Mouse (Mus musculus) thymus, adult 2 months (tissue): ENCODE data around the gene Zfp316. TPM values are rescaled to one million over a fixed set of nuclear protein-coding genes. Genes with fewer than 3 reads are reported as not detected.

Experiments
- DNase-seq: peaks from one replicate; pipeline ENCODE4 v3.0.0; 2021
- H3K27ac ChIP-seq: fragments of 200-500 bp; 2 replicates; pipeline ENCODE4 v1.5.1; 2012; ENCODE audit warnings: low read length, control low read depth; ENCODE audit not compliant: control insufficient read depth, insufficient read depth
- H3K27me3 ChIP-seq: fragments of 200-500 bp; 2 replicates; pipeline ENCODE4 v1.6.1; 2012; ENCODE audit warnings: mild to moderate bottlenecking, low read length, moderate library complexity, mixed read lengths; ENCODE audit not compliant: control insufficient read depth, insufficient read depth
- H3K36me3 ChIP-seq: fragments of 200-500 bp; 2 replicates; pipeline ENCODE4 v1.6.1; 2012; ENCODE audit warnings: mild to moderate bottlenecking, low read length, moderate library complexity; ENCODE audit not compliant: control insufficient read depth, insufficient read depth
- H3K4me1 ChIP-seq: fragments of 200-500 bp; replicated peaks from 2 replicates; pipeline ENCODE4 v1.6.1; 2012; ENCODE audit warnings: low read length; ENCODE audit not compliant: control insufficient read depth, insufficient read depth
- H3K4me3 ChIP-seq: fragments of 200-500 bp; 2 replicates; pipeline ENCODE4 v1.5.1; 2012; ENCODE audit warnings: mild to moderate bottlenecking, low read length, control low read depth, moderate library complexity; ENCODE audit not compliant: control insufficient read depth, insufficient read depth
- CTCF ChIP-seq: fragments of 200-500 bp; IDR thresholded peaks from 2 replicates; pipeline ENCODE4 v1.5.1; 2012; ENCODE audit warnings: mild to moderate bottlenecking, control low read depth, low read length, moderate library complexity, borderline replicate concordance; ENCODE audit not compliant: control insufficient read depth, poor library complexity, insufficient read depth; ENCODE audit errors: extremely low read depth
- POLR2A ChIP-seq: fragments of 200-500 bp; IDR thresholded peaks from 2 replicates; pipeline ENCODE4 v1.6.1; 2012; ENCODE audit warnings: mild to moderate bottlenecking, low read length, control low read depth, moderate library complexity; ENCODE audit not compliant: control insufficient read depth, poor library complexity, insufficient read depth; ENCODE audit errors: extremely low read depth
- WGBS: fragments of 180-500 bp; shearing (Covaris S2); methylation state at CpG from one replicate; pipeline ENCODE4 v1.1.7; 2018; 5-methylcytosine and 5-hydroxymethylcytosine counted together
- polyA plus RNA-seq: library from polyadenylated mRNA; depleted of rRNA; stranded (reverse); fragments of >200 nt; gene quantifications from 2 replicates; pipeline ENCODE4 v1.2.3, GENCODE M21; 2012

Gene Zfp316
- polyA plus RNA-seq, 1 experiment = 3.6 TPM

GRCm38 (mm10) chr5:143287774-143288328 is 18.0 kb upstream of the Zfp316 start:
- no peak overlapping the region for H3K27ac ChIP-seq

GRCm38 (mm10) chr5:143284762-143285161 is 14.9 kb upstream of the Zfp316 start:
- Histone ChIP-seq H3K4me1 (peaks cover 9% of the 10 kb centered on the region), H3K36me3 (no peaks in the 10 kb centered on the region), H3K4me3 (no peak overlapping the region), H3K27me3 (peaks cover 12% of the 10 kb centered on the region; the same call in 1 of the 2 replicates), H3K27ac (no peak overlapping the region)
- DNase-seq = no peak
- 72% methylated on average over 6 of the region's 6 CpGs for WGBS
- no peak for TF ChIP-seq CTCF
- no peak for TF ChIP-seq POLR2A

More at GRCm38 (mm10) chr5:143287774-143288328, 18.0 kb upstream of the Zfp316 start:
- Histone ChIP-seq H3K4me3 (no peak overlapping the region), H3K36me3 (no peaks in the 10 kb centered on the region), H3K4me1 (peaks cover 9% of the 10 kb centered on the region), H3K27me3 (peaks cover 12% of the 10 kb centered on the region; the same call in 1 of the 2 replicates)
- TF ChIP-seq POLR2A (no peak), CTCF (no peak)
- peak; percentile 15 for DNase-seq
- WGBS = 2% methylated on average over 48 of the region's 48 CpGs

- WGBS = 81% methylated on average over 10 of the region's 10 CpGs
- Histone ChIP-seq H3K27ac (no peak overlapping the region), H3K27me3 (no peaks in the 10 kb centered on the region; the same call in 1 of the 2 replicates), H3K4me1 (no peaks in the 10 kb centered on the region), H3K36me3 (no peaks in the 10 kb centered on the region), H3K4me3 (no peak overlapping the region)
- DNase-seq = no peak
- TF ChIP-seq POLR2A (no peak), CTCF (no peak)
Observed at GRCm38 (mm10) chr5:143279247-143279646, 9.4 kb upstream of the Zfp316 start.

- no peak for DNase-seq
- H3K36me3 ChIP-seq = no peaks in the 10 kb centered on the region
- TF ChIP-seq CTCF (no peak), POLR2A (no peak)
- 76% methylated on average over 5 of the region's 5 CpGs for WGBS
- no peak overlapping the region for H3K4me3 ChIP-seq
- no peak overlapping the region for H3K27ac ChIP-seq
- H3K4me1 ChIP-seq = no peaks in the 10 kb centered on the region
- no peaks in the 10 kb centered on the region; the same call in 1 of the 2 replicates for H3K27me3 ChIP-seq
Observed at GRCm38 (mm10) chr5:143275761-143276160, 5.9 kb upstream of the Zfp316 start.

- Histone ChIP-seq H3K27ac (no peak overlapping the region), H3K27me3 (no peaks in the 10 kb centered on the region; the same call in 1 of the 2 replicates), H3K36me3 (no peaks in the 10 kb centered on the region), H3K4me1 (peaks cover 14% of the 10 kb centered on the region), H3K4me3 (no peak overlapping the region)
- TF ChIP-seq CTCF = no peak
- WGBS = 48% methylated on average over 16 of the region's 16 CpGs
- no peak for DNase-seq
Observed at GRCm38 (mm10) chr5:143272540-143273330, 2.9 kb upstream of the Zfp316 start.

GRCm38 (mm10) chr5:143272108-143272507 is 2.3 kb upstream of the Zfp316 start:
- WGBS = 43% methylated on average over 3 of the region's 3 CpGs
- Histone ChIP-seq H3K27me3 (no peaks in the 10 kb centered on the region; the same call in 1 of the 2 replicates), H3K27ac (no peak overlapping the region), H3K4me3 (no peak overlapping the region), H3K4me1 (peaks cover 14% of the 10 kb centered on the region), H3K36me3 (no peaks in the 10 kb centered on the region)
- no peak for TF ChIP-seq CTCF
- TF ChIP-seq POLR2A = no peak
- no peak for DNase-seq
